Mouse (Mus musculus): ENCODE results near the gene Igfbp4. TPM values are rescaled to one million over a fixed set of nuclear protein-coding genes. Genes with fewer than 3 reads are reported as not detected.
A peak's percentile ranks its signal among the peaks of the same experiment; 100 is the strongest.

The Igfbp4 gene
- polyA plus RNA-seq, 1 experiment from 2014 or later = 467 TPM

DNA sequence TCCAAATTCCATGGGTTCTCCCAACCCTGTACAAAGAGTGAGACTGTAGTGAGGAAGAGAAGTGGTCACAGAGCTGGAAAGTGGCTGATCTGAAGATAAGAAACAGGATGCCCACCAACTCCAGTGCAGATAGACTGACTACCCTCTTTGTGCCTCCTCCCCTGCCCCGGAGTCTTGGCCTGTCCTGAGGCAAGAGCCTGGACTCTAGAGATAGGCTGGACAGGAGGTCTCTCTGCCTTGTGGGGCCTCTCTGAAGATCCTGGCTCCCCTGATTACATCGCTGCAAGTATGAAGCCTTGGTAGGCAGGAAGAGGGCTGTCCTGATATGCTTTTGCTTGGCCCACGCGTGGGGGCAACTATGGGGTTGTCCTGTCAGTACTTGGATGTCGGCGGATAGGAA, 4.8 kb upstream of the Igfbp4 start:
- Histone ChIP-seq H3K36me3 (ENCODE audit: control insufficient read depth, insufficient read depth, low read length) (no peaks in the 10 kb centered on the region), H3K9me3 (ENCODE audit: control insufficient read depth, low read length) (no peaks in the 10 kb centered on the region), H3K27me3 (replicated peaks; ENCODE audit: control insufficient read depth, insufficient read depth, low read length) (no peaks in the 10 kb centered on the region), H3K4me3 (ENCODE audit: low read depth, low read length) (no peak overlapping the region), H3K4me1 (replicated peaks; ENCODE audit: control insufficient read depth, insufficient read depth, low read length) (peaks cover 5% of the 10 kb centered on the region; the same call in 1 of the 2 replicates), H3K4me2 (ENCODE audit: low read length) (no peak overlapping the region), H3K9ac (ENCODE audit: low read length) (no peak overlapping the region), H3K27ac (ENCODE audit: low read depth) (no peak overlapping the region)
- ATAC-seq (replicated peaks; ENCODE audit: low FRiP score, low TSS enrichment, low read depth) (no peak), DNase-seq (ENCODE audit: low spot score) (no peak)
- 71% methylated on average over 6 of the region's 6 CpGs for WGBS

DNA sequence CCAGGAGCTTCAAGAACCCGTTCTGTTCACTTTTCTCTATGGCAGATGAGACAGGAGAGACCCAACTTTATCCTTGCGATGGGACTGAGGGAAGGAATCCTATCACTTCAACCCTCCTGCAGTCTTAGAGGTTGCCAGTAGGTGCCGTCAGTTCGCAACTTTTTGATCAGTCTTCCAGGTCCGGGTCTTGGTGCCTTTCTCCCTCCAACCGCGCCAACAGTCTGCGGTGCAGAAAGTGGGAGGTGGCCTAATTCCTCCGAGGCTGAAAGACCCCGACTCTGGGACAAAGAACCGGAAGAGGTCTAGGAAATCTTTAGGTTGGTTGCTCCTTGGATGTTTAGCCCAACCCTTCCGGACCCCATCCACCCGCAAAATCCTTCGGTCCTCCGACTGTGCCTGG, 1.3 kb upstream of the Igfbp4 start:
- WGBS = under 1% methylated on average over 15 of the region's 15 CpGs
- H3K9ac ChIP-seq (ENCODE audit: low read length) = peak overlapping the region; percentile 91
- peaks cover 18% of the 10 kb centered on the region for H3K4me1 ChIP-seq (replicated peaks; ENCODE audit: control insufficient read depth, insufficient read depth, low read length)
- peaks cover 9% of the 10 kb centered on the region; the same call in 1 of the 2 replicates for H3K36me3 ChIP-seq (ENCODE audit: control insufficient read depth, insufficient read depth, low read length)
- ATAC-seq (replicated peaks; ENCODE audit: low FRiP score, low TSS enrichment, low read depth) (peak; percentile 74), DNase-seq (ENCODE audit: low spot score) (peak; percentile 89)
- peak overlapping the region; percentile 85 for H3K4me2 ChIP-seq (ENCODE audit: low read length)
- H3K27me3 ChIP-seq (replicated peaks; ENCODE audit: control insufficient read depth, insufficient read depth, low read length) = no peaks in the 10 kb centered on the region
- H3K27ac ChIP-seq (ENCODE audit: low read depth) = peak overlapping the region; percentile 97
- H3K4me3 ChIP-seq (ENCODE audit: low read depth, low read length) = peak overlapping the region; percentile 90
- H3K9me3 ChIP-seq (ENCODE audit: control insufficient read depth, low read length) = no peaks in the 10 kb centered on the region

DNA sequence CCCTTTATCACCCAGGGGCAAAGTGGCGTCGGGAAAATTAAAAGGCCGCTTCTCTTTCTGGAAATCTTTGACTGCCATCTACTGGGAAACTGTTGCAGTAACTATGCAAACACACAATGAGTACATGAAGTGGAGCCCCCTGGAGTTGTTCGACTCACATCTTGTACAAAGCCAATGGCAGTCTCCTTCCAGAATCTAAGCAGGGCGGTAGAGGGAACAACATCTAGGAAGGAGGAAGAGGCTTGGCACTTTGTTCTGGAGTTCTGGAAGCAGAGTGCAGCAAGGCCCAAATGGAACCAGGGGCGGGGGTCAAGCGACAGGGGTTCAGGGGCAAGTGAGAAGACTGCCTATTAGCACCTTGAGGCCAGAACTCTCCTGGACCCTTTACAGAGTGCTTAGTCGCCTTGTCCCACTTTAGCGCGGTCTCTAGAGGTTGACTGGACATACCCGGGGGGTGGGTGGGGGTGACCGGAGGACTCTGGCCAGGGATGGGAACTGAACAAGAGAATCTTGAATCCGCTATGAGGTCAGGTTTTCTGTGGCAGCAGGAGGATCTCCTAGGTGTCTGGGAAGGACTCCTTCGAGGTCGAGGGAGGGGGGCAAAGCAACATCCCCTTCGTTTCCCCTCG, 584 bp upstream of the Igfbp4 start:
- Histone ChIP-seq H3K4me1 (replicated peaks; ENCODE audit: control insufficient read depth, insufficient read depth, low read length) (peaks cover 25% of the 10 kb centered on the region), H3K4me3 (ENCODE audit: low read depth, low read length) (peak overlapping the region; percentile 90), H3K36me3 (ENCODE audit: control insufficient read depth, insufficient read depth, low read length) (peaks cover 10% of the 10 kb centered on the region; the same call in 1 of the 2 replicates), H3K9me3 (ENCODE audit: control insufficient read depth, low read length) (no peaks in the 10 kb centered on the region), H3K4me2 (ENCODE audit: low read length) (peak overlapping the region; percentile 85), H3K9ac (ENCODE audit: low read length) (peak overlapping the region; percentile 91), H3K27ac (ENCODE audit: low read depth) (peak overlapping the region; percentile 97), H3K27me3 (replicated peaks; ENCODE audit: control insufficient read depth, insufficient read depth, low read length) (no peaks in the 10 kb centered on the region)
- DNase-seq (ENCODE audit: low spot score) = peak; percentile 82
- peak; percentile 7; the same call in 1 of the 2 replicates for ATAC-seq (replicated peaks; ENCODE audit: low FRiP score, low TSS enrichment, low read depth)
- 2% methylated on average over 17 of the region's 17 CpGs for WGBS

- no peaks in the 10 kb centered on the region for H3K9me3 ChIP-seq (ENCODE audit: control insufficient read depth, low read length)
- DNase-seq (ENCODE audit: low spot score) (peak; percentile 66), ATAC-seq (replicated peaks; ENCODE audit: low FRiP score, low TSS enrichment, low read depth) (no peak)
- WGBS = 16% methylated on average over 16 of the region's 16 CpGs
- peaks cover 14% of the 10 kb centered on the region; the same call in 1 of the 2 replicates for H3K36me3 ChIP-seq (ENCODE audit: control insufficient read depth, insufficient read depth, low read length)
- peaks cover 40% of the 10 kb centered on the region for H3K4me1 ChIP-seq (replicated peaks; ENCODE audit: control insufficient read depth, insufficient read depth, low read length)
- H3K27me3 ChIP-seq (replicated peaks; ENCODE audit: control insufficient read depth, insufficient read depth, low read length) = no peaks in the 10 kb centered on the region
- peak overlapping the region; percentile 90 for H3K4me3 ChIP-seq (ENCODE audit: low read depth, low read length)
- peak overlapping the region; percentile 91 for H3K9ac ChIP-seq (ENCODE audit: low read length)
- H3K4me2 ChIP-seq (ENCODE audit: low read length) = peak overlapping the region; percentile 85
- H3K27ac ChIP-seq (ENCODE audit: low read depth) = peak overlapping the region; percentile 97
These were observed 1.1 kb downstream of the Igfbp4 start for GRCm38 (mm10) chr11:99041841-99042780.

GRCm38 (mm10) chr11:99042834-99043431, 1.9 kb downstream of the Igfbp4 start:
- H3K4me3 ChIP-seq (ENCODE audit: low read depth, low read length) = peak overlapping the region; percentile 90
- H3K27me3 ChIP-seq (replicated peaks; ENCODE audit: control insufficient read depth, insufficient read depth, low read length) = no peaks in the 10 kb centered on the region
- H3K9ac ChIP-seq (ENCODE audit: low read length) = peak overlapping the region; percentile 91
- 13% methylated on average over 12 of the region's 12 CpGs for WGBS
- no peaks in the 10 kb centered on the region for H3K9me3 ChIP-seq (ENCODE audit: control insufficient read depth, low read length)
- H3K4me2 ChIP-seq (ENCODE audit: low read length) = peak overlapping the region; percentile 85
- peaks cover 19% of the 10 kb centered on the region for H3K36me3 ChIP-seq (ENCODE audit: control insufficient read depth, insufficient read depth, low read length)
- DNase-seq (ENCODE audit: low spot score) = peak; percentile 72
- peaks cover 48% of the 10 kb centered on the region for H3K4me1 ChIP-seq (replicated peaks; ENCODE audit: control insufficient read depth, insufficient read depth, low read length)
- H3K27ac ChIP-seq (ENCODE audit: low read depth) = peak overlapping the region; percentile 97
- ATAC-seq (replicated peaks; ENCODE audit: low FRiP score, low TSS enrichment, low read depth) = no peak

GRCm38 (mm10) chr11:99043632-99044031, 2.6 kb downstream of the Igfbp4 start:
- H3K9ac ChIP-seq (ENCODE audit: low read length) = no peak overlapping the region
- H3K4me1 ChIP-seq (replicated peaks; ENCODE audit: control insufficient read depth, insufficient read depth, low read length) = peaks cover 51% of the 10 kb centered on the region
- no peaks in the 10 kb centered on the region for H3K9me3 ChIP-seq (ENCODE audit: control insufficient read depth, low read length)
- peaks cover 26% of the 10 kb centered on the region for H3K36me3 ChIP-seq (ENCODE audit: control insufficient read depth, insufficient read depth, low read length)
- H3K27me3 ChIP-seq (replicated peaks; ENCODE audit: control insufficient read depth, insufficient read depth, low read length) = no peaks in the 10 kb centered on the region
- 48% methylated on average over 6 of the region's 6 CpGs for WGBS
- peak overlapping the region; percentile 44 for H3K4me2 ChIP-seq (ENCODE audit: low read length)
- ATAC-seq (replicated peaks; ENCODE audit: low FRiP score, low TSS enrichment, low read depth) (no peak), DNase-seq (ENCODE audit: low spot score) (no peak)
- no peak overlapping the region for H3K27ac ChIP-seq (ENCODE audit: low read depth)
- peak overlapping the region; percentile 10; the same call in 1 of the 2 replicates for H3K4me3 ChIP-seq (ENCODE audit: low read depth, low read length)

DNA sequence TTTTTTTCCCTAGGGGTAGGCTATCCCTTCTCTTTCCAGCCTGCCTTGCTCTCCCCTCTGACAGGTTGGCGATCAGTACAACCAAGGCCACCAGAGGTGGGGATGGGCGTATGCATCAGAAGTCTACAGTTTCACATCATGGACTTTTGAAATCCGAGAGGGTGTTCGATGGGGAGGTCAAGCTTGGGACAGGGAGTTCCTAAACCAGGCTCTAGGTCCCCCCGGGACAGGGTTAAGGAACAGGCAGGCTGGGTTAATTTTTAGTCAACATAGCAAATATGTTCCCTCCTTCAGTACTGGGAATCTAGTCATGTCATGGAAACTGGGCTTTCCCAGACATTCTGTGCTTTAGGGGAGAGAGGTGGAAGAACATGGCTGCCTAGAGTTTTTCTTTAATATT, 3.3 kb downstream of the Igfbp4 start:
- no peak for ATAC-seq (replicated peaks; ENCODE audit: low FRiP score, low TSS enrichment, low read depth)
- Histone ChIP-seq H3K36me3 (ENCODE audit: control insufficient read depth, insufficient read depth, low read length) (peaks cover 33% of the 10 kb centered on the region), H3K27ac (ENCODE audit: low read depth) (no peak overlapping the region), H3K27me3 (replicated peaks; ENCODE audit: control insufficient read depth, insufficient read depth, low read length) (no peaks in the 10 kb centered on the region), H3K9ac (ENCODE audit: low read length) (no peak overlapping the region), H3K4me1 (replicated peaks; ENCODE audit: control insufficient read depth, insufficient read depth, low read length) (peaks cover 51% of the 10 kb centered on the region), H3K4me2 (ENCODE audit: low read length) (peak overlapping the region; percentile 44), H3K9me3 (ENCODE audit: control insufficient read depth, low read length) (no peaks in the 10 kb centered on the region), H3K4me3 (ENCODE audit: low read depth, low read length) (no peak overlapping the region)
- 69% methylated on average over 5 of the region's 5 CpGs for WGBS
- no peak for DNase-seq (ENCODE audit: low spot score)

DNA sequence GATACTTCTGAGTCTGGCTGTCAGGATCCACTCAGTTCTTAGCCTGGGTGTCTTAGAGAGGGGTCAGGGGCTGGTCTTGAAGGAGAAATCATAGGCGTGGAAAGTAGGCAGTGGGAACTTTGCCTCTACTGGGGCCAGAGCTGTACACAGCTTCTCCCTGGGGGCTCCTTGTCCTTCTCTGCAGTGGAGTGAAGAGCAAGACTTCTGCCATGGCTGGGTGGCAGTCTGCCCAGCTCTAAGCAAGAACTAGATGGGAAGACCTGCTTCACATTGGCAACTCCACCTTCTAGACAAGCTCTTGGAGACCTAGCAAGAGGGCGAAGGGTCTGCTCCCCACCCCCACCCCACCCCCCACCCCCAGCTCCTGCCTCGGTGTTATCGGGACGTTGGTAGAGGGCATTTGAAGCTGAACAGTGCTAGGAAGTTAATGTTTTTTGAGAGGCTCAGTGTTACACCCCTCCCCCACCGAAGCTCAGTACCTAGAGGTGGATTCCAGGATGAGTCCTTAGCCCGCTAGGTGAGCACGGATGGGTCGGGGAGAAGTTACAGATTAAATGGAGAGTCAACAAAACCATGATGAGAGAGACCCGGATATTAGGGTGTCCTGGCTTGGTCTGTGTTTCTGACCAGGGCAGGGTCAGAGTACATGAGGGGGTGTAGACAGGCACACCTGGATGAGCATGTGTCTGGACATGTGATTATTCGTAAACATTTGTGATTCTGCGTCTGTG, 4.3 kb downstream of the Igfbp4 start:
- Histone ChIP-seq H3K4me3 (ENCODE audit: low read depth, low read length) (no peak overlapping the region), H3K9me3 (ENCODE audit: control insufficient read depth, low read length) (no peaks in the 10 kb centered on the region), H3K4me1 (replicated peaks; ENCODE audit: control insufficient read depth, insufficient read depth, low read length) (peaks cover 49% of the 10 kb centered on the region), H3K36me3 (ENCODE audit: control insufficient read depth, insufficient read depth, low read length) (peaks cover 43% of the 10 kb centered on the region), H3K9ac (ENCODE audit: low read length) (no peak overlapping the region), H3K27ac (ENCODE audit: low read depth) (peak overlapping the region; percentile 17; the same call in 1 of the 2 replicates), H3K4me2 (ENCODE audit: low read length) (peak overlapping the region; percentile 44), H3K27me3 (replicated peaks; ENCODE audit: control insufficient read depth, insufficient read depth, low read length) (no peaks in the 10 kb centered on the region)
- no peak for ATAC-seq (replicated peaks; ENCODE audit: low FRiP score, low TSS enrichment, low read depth)
- WGBS = 45% methylated on average over 12 of the region's 12 CpGs
- DNase-seq (ENCODE audit: low spot score) = no peak

Measured in intestine, embryonic 14.5 days (tissue).